Mouse (Mus musculus): Measurements from ENCODE around the gene Mrpl18. TPM values are rescaled to one million over a fixed set of nuclear protein-coding genes. Genes with fewer than 3 reads are reported as not detected.
"Not testable (repeated sequence)": the region's sequence is repeated elsewhere in the genome, so short reads cannot be mapped to it uniquely, and the experiment has no call there.

Gene Mrpl18
- 175 and 190 TPM in 2 replicates for polyA plus RNA-seq (2016; fragmentation: Nextera tagmentation; extraction: Ambion mirVana)

DNA sequence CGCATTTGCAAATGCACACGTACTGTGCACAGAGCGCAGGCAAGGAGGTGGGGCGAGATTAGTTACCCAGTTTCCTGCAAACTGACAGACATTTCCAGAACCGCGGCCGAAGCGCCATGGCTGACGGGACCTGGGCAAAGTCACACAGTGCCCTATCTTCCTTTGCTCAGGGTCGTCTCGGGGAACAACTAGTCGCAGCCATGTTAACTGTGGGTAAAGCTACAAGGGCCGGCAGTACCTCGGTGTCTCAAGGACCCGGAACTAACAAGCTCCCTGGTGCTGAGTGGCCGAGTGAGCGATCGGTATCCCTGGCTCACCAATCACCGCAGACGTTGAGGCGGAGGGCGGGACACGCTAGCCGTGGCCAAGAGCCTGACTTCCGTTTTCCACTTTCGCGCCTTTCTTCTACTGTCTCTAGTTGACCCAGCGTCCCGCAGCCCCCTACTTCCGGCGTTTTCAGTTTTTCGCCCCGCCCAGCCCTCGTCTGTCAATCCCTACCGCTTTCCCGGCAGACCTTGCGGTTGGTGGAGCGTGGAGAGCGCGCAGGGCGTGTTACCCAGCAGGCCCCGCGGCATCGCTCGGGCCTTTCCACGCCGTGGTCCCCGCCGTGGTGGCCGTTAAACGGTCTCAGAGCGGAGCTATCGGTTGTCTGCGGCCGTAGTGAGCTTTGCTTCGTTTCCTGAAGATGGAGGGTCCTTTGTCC is at the start of gene Mrpl18:
Mrpl18 (minus strand) TSS at position 465 of the 703 bp plus-strand sequence.
- peak within 1 kb of the TSS; percentile 98 for H3K4me3 ChIP-seq
- peaks cover 18% of the 10 kb centered on the region for H3K4me1 ChIP-seq (replicated peaks)
- H3K36me3 ChIP-seq = peaks cover 71% of the 10 kb centered on the region
- no peaks in the 10 kb centered on the region for H3K9me3 ChIP-seq
- no peaks in the 10 kb centered on the region for H3K27me3 ChIP-seq (ENCODE audit: insufficient read depth, poor library complexity, severe bottlenecking)
- H3K27ac ChIP-seq = peak within 1 kb of the TSS; percentile 97
- under 1% methylated on average over 56 of the region's 56 CpGs for WGBS
- DNase-seq (ENCODE audit: low spot score) = peak; percentile 100

GRCm38 (mm10) chr17:12963476-12963875 is 47.3 kb upstream of the Mrpl18 start:
- DNase-seq (ENCODE audit: low spot score) = no peak
- Histone ChIP-seq H3K4me3 (no peak overlapping the region), H3K27me3 (ENCODE audit: insufficient read depth, poor library complexity, severe bottlenecking) (no peaks in the 10 kb centered on the region), H3K36me3 (peaks cover 38% of the 10 kb centered on the region), H3K27ac (no peak overlapping the region), H3K9me3 (no peaks in the 10 kb centered on the region), H3K4me1 (replicated peaks) (peaks cover 15% of the 10 kb centered on the region)
- 88% methylated on average over 3 of the region's 3 CpGs for WGBS

GRCm38 (mm10) chr17:12960331-12960873 is 44.3 kb upstream of the Mrpl18 start, which contains the start of gene Acat2:
Gene Acat2 (minus strand): TSS chr17:12960747.
- Histone ChIP-seq H3K27ac (peak within 1 kb of the TSS; percentile 91), H3K4me3 (peak within 1 kb of the TSS; percentile 75), H3K9me3 (no peaks in the 10 kb centered on the region), H3K4me1 (replicated peaks) (peaks cover 18% of the 10 kb centered on the region), H3K36me3 (peaks cover 31% of the 10 kb centered on the region), H3K27me3 (ENCODE audit: insufficient read depth, poor library complexity, severe bottlenecking) (no peaks in the 10 kb centered on the region)
- DNase-seq (ENCODE audit: low spot score) = peak; percentile 93
- under 1% methylated on average over 42 of the region's 42 CpGs for WGBS

GRCm38 (mm10) chr17:12959377-12959776 is 43.2 kb upstream of the Mrpl18 start:
- WGBS = 54% methylated on average over 2 of the region's 2 CpGs
- H3K27ac ChIP-seq = not testable (repeated sequence)

GRCm38 (mm10) chr17:12956664-12957063 is 40.5 kb upstream of the Mrpl18 start:
- Histone ChIP-seq H3K27ac (no peak overlapping the region), H3K4me1 (replicated peaks) (peaks cover 18% of the 10 kb centered on the region), H3K9me3 (no peaks in the 10 kb centered on the region), H3K36me3 (peaks cover 49% of the 10 kb centered on the region), H3K27me3 (ENCODE audit: insufficient read depth, poor library complexity, severe bottlenecking) (no peaks in the 10 kb centered on the region), H3K4me3 (no peak overlapping the region)
- WGBS = 97% methylated on average over 8 of the region's 8 CpGs
- no peak for DNase-seq (ENCODE audit: low spot score)

More at GRCm38 (mm10) chr17:12959377-12959776, 43.2 kb upstream of the Mrpl18 start:
- peaks cover 26% of the 10 kb centered on the region for H3K36me3 ChIP-seq
- H3K4me3 ChIP-seq = peak overlapping the region; percentile 43
- not testable (repeated sequence) for H3K27me3 ChIP-seq (ENCODE audit: insufficient read depth, poor library complexity, severe bottlenecking); DNase-seq (ENCODE audit: low spot score); H3K9me3 ChIP-seq
- H3K4me1 ChIP-seq (replicated peaks) = peaks cover 18% of the 10 kb centered on the region

DNA sequence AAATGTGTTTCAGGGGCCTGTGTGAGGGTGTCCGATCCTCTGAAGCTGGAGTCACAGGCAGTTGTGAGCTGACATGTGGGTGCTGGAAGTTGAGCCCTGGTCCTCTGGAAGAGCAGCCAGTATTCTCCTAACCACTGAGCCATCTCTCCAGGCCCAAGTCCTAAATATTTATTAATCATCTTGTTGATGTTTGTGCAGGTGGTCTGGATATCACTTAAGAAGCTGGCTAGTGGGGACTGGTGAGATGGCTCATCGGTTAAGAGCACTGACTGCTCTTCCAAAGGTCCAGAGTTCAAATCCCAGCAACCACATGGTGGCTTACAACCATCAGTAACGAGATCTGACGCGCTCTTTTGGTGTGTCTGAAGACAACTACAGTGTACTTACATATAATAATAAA is 33.5 kb upstream of the Mrpl18 start:
- H3K27me3 ChIP-seq (ENCODE audit: insufficient read depth, poor library complexity, severe bottlenecking) = no peaks in the 10 kb centered on the region
- H3K4me3 ChIP-seq = no peak overlapping the region
- peaks cover 82% of the 10 kb centered on the region for H3K36me3 ChIP-seq
- H3K27ac ChIP-seq = no peak overlapping the region
- no peaks in the 10 kb centered on the region for H3K4me1 ChIP-seq (replicated peaks)
- 87% methylated on average over 5 of the region's 5 CpGs for WGBS
- H3K9me3 ChIP-seq = no peaks in the 10 kb centered on the region
- no peak for DNase-seq (ENCODE audit: low spot score)

- Histone ChIP-seq H3K9me3 (no peaks in the 10 kb centered on the region), H3K4me1 (replicated peaks) (peaks cover 7% of the 10 kb centered on the region), H3K4me3 (no peak overlapping the region), H3K36me3 (peaks cover 55% of the 10 kb centered on the region), H3K27me3 (ENCODE audit: insufficient read depth, poor library complexity, severe bottlenecking) (no peaks in the 10 kb centered on the region), H3K27ac (no peak overlapping the region)
- 92% methylated on average over 6 of the region's 6 CpGs for WGBS
- no peak for DNase-seq (ENCODE audit: low spot score)
Observed at GRCm38 (mm10) chr17:12942459-12943162, 26.5 kb upstream of the Mrpl18 start.

DNA sequence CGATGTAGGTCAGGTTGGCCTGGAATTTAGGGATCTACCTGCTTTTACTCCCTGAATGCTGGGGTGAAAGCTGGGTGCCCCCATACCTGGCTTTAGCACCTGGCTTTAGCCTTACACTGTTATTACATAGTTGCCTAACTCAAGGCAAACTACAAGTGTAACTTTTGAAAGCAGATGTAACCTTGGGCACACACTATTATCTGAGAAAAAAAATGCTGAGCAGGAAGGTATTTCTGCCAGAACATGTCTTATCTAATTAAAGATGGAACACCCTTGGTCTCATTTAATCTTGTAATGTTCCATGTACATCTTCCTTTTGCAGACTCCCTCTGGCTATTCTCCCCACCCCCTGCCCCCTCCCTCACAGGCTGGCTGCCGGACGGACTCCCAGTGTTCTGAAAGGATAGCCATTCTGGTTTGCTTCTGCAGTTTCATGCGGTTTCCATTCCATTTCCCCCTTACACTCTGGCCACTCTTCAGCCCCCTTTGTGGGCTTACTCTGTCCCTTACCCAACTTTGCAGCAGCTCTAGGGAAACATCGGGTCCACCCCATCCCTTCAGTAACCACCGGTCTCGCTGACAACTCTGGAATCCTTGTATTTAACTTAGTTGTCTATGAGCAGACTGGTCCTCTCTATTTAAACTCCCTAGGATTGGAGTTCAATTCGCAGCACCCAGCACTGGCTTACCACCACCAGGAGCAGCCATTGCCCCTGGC is 25.6 kb upstream of the Mrpl18 start:
- DNase-seq (ENCODE audit: low spot score) = no peak
- Histone ChIP-seq H3K4me1 (replicated peaks) (peaks cover 7% of the 10 kb centered on the region), H3K36me3 (peaks cover 48% of the 10 kb centered on the region), H3K9me3 (no peaks in the 10 kb centered on the region), H3K27ac (no peak overlapping the region), H3K4me3 (no peak overlapping the region), H3K27me3 (ENCODE audit: insufficient read depth, poor library complexity, severe bottlenecking) (no peaks in the 10 kb centered on the region)
- 81% methylated on average over 8 of the region's 8 CpGs for WGBS

DNA sequence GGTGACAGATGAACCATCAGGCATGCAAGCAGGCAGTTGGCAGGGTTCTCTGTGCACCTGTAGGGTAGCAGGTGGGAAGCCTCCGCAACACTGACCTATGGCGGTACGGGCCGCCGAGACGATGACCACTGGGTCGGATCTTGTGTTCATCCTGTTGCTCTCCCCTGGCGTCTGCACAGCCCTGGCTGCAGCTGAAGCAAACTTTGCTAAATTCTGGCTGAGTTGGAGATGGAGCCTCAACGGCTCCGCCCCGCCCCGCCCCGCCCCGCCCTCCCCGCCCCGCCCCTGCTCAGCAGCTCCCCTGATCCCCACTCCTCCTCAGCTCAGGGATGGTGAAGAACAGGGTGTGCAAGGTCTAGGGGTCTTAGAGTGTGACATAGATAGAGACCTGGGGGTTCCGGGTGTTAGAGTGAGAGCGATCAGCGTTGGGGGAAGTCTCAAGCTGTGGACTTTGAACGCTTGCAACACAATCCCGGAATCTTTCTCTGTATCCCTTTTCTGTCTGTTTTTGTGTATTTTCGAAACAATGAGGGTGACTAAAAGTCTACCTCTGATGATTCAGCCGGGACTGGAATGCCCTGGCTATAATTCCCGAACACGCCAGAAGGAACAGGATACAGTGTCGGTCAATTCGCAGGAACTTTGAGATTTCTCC is 24.1 kb upstream of the Mrpl18 start, which contains the start of gene Acat3:
Acat3 (minus strand) TSS at position 450 of the 655 bp plus-strand sequence.
- Histone ChIP-seq H3K4me3 (peak within 1 kb of the TSS; percentile 41), H3K4me1 (replicated peaks) (peaks cover 7% of the 10 kb centered on the region), H3K27ac (0 out of 2 replicates have a peak within 1 kb of the TSS, but pooled peaks have one; percentile 16), H3K9me3 (no peaks in the 10 kb centered on the region), H3K36me3 (peaks cover 34% of the 10 kb centered on the region), H3K27me3 (ENCODE audit: insufficient read depth, poor library complexity, severe bottlenecking) (no peaks in the 10 kb centered on the region)
- WGBS = 18% methylated on average over 27 of the region's 27 CpGs
- no peak for DNase-seq (ENCODE audit: low spot score)

DNA sequence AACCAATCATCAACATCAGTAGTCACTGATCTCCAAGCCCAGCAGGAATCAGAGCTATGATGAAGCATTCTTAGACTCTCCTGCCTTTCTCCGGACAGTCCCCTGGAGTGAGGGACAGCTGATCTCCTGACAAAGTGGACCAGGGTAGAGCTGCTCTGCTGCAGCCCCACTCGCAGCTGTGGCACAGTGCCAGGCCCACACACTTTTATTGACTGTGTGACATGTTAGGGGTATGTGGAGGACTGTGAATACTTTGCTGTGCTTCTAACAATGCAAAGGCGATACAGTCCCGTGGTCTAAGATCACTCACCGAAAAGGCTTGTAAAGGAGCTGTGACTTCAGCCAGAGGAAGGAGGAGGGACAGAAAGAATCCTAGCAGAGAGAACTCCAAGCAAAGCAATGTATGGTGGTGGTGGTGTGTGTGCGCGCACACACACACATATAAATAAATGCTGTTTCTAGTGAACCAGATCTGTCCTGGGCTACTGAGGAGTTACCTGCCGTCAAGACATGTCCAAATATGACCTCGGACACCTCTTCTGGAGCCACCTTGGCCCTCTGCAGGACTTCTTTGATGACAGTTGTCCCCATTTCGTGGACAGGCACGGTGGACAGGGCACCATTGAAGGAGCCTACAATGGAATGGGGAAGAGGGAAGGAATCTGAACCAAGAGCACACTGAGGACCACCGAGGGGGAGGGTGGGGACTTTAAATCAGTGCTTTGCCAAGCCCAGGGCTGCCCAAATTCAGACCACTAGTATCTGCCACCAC is 23.4 kb upstream of the Mrpl18 start:
- H3K4me1 ChIP-seq (replicated peaks); DNase-seq (ENCODE audit: low spot score); H3K27ac ChIP-seq; H3K9me3 ChIP-seq; H3K27me3 ChIP-seq (ENCODE audit: insufficient read depth, poor library complexity, severe bottlenecking): not testable (repeated sequence)
- Histone ChIP-seq H3K4me3 (peak overlapping the region; percentile 41), H3K36me3 (peaks cover 27% of the 10 kb centered on the region)
- WGBS = 49% methylated on average over 4 of the region's 12 CpGs

DNA sequence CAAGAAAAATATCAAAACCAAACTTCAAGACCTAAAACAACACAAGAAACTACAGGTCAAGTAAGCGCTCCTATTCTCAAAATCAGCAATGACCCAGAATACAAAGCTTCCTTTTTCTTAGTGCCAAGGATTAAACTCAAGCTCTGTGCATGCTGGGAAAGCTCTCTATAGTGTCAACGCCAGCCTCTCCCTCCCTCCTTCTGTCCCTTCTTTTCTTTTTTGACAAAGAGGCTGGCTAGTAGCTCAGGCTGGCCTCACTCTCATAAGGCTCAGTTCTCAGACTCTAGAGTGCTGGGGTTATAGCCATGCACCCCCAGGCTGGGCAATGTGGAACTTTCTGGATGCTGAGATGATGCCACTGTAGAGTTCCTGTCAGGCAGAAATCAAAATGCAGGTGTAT is 21.9 kb upstream of the Mrpl18 start:
- peaks cover 13% of the 10 kb centered on the region for H3K36me3 ChIP-seq
- H3K4me3 ChIP-seq = no peak overlapping the region
- no peak overlapping the region for H3K27ac ChIP-seq
- no peaks in the 10 kb centered on the region for H3K27me3 ChIP-seq (ENCODE audit: insufficient read depth, poor library complexity, severe bottlenecking)
- H3K9me3 ChIP-seq = no peaks in the 10 kb centered on the region
- 63% methylated on average over 2 of the region's 2 CpGs for WGBS
- DNase-seq (ENCODE audit: low spot score) = no peak
- peaks cover 7% of the 10 kb centered on the region for H3K4me1 ChIP-seq (replicated peaks)

Measured in hindbrain, embryonic 10.5 days (tissue).